Mouse (Mus musculus) G1E (cell line): Measurements from ENCODE around the gene Galntl6.

Experiments used
- CTCF ChIP-seq: IDR thresholded peaks from 2 replicates; pipeline ENCODE4 v1.5.1; 2012; ENCODE audit warnings: low read depth, low read length, inconsistent platforms, mixed read lengths
- GATA1 ChIP-seq: IDR thresholded peaks from 2 replicates; pipeline ENCODE4 v1.6.1; 2012; ENCODE audit warnings: borderline replicate concordance, low read length, inconsistent platforms, mixed read lengths
- TAL1 ChIP-seq: conservative IDR thresholded peaks from 2 replicates; pipeline ENCODE4 v1.6.1; 2012; ENCODE audit warnings: low read depth, low read length, inconsistent platforms, mixed read lengths

DNA sequence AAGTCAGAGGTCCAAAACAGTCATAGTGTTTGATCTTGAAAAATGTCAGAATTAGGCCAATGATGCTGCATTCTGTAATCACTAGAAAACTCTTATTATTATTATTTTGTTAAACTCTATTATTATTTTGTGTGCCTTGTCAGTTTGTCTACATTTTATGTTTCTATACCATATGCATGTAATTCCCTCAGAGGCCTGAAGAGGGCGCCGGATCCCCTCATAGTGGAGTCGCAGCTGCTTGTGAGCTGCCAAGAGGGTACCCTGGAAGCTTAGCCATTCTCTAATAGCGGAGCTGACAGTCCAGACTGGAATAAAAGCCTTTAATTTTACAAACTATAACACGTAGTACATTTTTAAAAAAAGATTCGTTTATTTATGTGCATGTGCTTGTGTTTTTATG lies 945.8 kb downstream of the Galntl6 start:
- no peak; the same call in 1 of the 2 replicates for TF ChIP-seq CTCF
- TF ChIP-seq TAL1, result no peak
- TF ChIP-seq GATA1, result no peak
